Mouse (Mus musculus): ENCODE measurements around the gene Retsat. TPM values are rescaled to one million over a fixed set of nuclear protein-coding genes. Genes with fewer than 3 reads are reported as not detected.

The Retsat gene
- total and polyA plus RNA-seq, 3 experiments: 12.6 to 25.6 (median 13.6) TPM

DNA sequence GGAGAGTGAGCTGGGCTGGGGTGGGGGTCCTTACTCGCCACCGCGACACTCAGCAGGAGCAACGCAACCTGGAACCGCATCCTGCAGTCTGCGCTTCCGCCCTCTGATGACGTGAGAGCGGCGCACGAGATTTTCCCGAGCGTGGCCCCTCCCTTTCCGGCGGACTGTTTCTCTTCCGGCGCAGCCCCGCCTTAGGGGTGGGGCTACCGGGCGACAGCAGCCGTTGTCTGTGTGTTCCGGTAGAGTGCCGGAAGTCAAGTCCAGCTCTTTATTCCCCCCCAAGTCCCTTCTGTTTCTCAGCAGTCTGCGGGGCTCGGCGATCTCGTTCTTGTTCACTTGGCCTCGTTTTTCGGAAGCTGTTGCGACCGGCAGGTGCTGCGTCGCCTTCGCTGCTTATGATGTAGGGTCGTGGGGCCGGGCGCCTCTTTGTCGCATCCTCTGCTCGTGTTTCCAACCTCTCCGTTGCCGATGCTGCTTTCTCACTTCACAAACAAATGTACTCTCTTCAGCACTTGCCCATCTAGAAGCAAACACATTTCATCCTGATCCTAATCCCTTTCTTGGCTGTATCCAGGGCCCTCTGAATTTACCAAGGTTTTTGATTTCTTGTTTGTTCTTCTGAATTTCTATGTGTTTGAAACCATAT lies 18.5 kb downstream of the Retsat start, which contains the start of gene Tgoln1:
Tgoln1 (minus strand) TSS at position 358 of the 646 bp plus-strand sequence.
- peaks cover 37% of the 10 kb centered on the region for H3K36me3 ChIP-seq (replicated peaks)
- H3K9me3 ChIP-seq (replicated peaks): no peaks in the 10 kb centered on the region
- peak; percentile 94 for ATAC-seq (ENCODE audit: extremely low read depth, insufficient number of reproducible peaks, low FRiP score, poor library complexity, severe bottlenecking)
- peak; percentile 91 for DNase-seq (ENCODE audit: low spot score)
- H3K27me3 ChIP-seq (ENCODE audit: insufficient read depth, low read length): no peaks in the 10 kb centered on the region
- H3K4me3 ChIP-seq (ENCODE audit: low read depth, low read length): peak within 1 kb of the TSS; percentile 95
- H3K4me1 ChIP-seq (ENCODE audit: insufficient read depth, low read depth, low read length): peaks cover 37% of the 10 kb centered on the region
- no peak for TF ChIP-seq TAL1 (conservative IDR thresholded peaks at IDR 0.05; ENCODE audit: low read depth, low read length)
- TF ChIP-seq GATA2 (IDR thresholded peaks at IDR 0.05; ENCODE audit: borderline replicate concordance, low read depth, low read length): no peak
- no peak for TF ChIP-seq GATA1 (IDR thresholded peaks at IDR 0.05; ENCODE audit: borderline replicate concordance, low read length)
- TF ChIP-seq CTCF (IDR thresholded peaks at IDR 0.05; ENCODE audit: low read depth, low read length): no peak
- no peak for TF ChIP-seq POLR2AphosphoS5 (IDR thresholded peaks at IDR 0.05; ENCODE audit: insufficient replicate concordance, low read depth, low read length)

DNA sequence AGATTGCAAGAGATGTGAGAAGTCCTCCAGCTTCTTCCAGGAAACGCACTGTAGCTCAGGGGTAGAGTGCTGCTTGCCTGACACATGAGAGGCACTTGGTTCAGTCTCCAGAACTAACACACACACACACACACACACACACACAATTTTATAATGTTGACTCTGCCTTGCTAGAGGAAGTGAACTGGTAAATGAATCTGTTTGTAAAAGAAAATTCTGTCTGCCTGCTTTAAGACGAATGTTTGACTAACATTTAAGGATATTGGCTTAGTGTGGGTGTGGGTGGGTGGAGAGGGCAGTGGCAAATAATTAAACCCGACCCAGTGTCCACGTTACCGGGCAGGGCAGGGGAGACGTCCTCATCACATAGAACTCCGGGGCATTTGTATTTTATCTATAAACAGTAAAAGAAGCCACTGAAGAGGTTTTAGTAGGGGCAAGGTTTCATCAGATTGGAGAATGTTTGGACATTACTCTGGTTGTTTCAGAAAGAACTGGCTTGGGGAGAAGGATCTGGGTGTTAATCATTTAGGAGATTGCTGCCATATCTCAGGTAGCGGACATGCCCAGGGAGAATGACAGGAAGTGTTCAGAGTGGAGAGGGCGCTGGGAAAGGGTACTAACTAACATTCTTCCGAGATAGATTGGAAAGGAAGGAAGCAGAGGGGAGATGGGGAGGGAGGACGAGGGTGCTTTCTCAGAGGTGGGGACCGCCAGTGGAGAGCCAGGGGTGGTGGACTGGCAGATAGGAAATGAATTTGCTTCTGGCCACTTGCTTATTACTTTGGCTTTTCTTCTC lies 21.7 kb downstream of the Retsat start:
- DNase-seq (ENCODE audit: low spot score): no peak
- no peak for ATAC-seq (ENCODE audit: extremely low read depth, insufficient number of reproducible peaks, low FRiP score, poor library complexity, severe bottlenecking)
- H3K4me3 ChIP-seq (ENCODE audit: low read depth, low read length): no peak overlapping the region
- peaks cover 17% of the 10 kb centered on the region for H3K4me1 ChIP-seq (ENCODE audit: insufficient read depth, low read depth, low read length)
- no peaks in the 10 kb centered on the region for H3K9me3 ChIP-seq (replicated peaks)
- no peak for TF ChIP-seq GATA2 (IDR thresholded peaks at IDR 0.05; ENCODE audit: borderline replicate concordance, low read depth, low read length)
- TF ChIP-seq TAL1 (conservative IDR thresholded peaks at IDR 0.05; ENCODE audit: low read depth, low read length): no peak
- TF ChIP-seq CTCF (IDR thresholded peaks at IDR 0.05; ENCODE audit: low read depth, low read length): no peak
- TF ChIP-seq POLR2AphosphoS5 (IDR thresholded peaks at IDR 0.05; ENCODE audit: insufficient replicate concordance, low read depth, low read length): no peak
- no peak for TF ChIP-seq GATA1 (IDR thresholded peaks at IDR 0.05; ENCODE audit: borderline replicate concordance, low read length)
- H3K27me3 ChIP-seq (ENCODE audit: insufficient read depth, low read length): peaks cover 5% of the 10 kb centered on the region; the same call in 1 of the 2 replicates
- peaks cover 11% of the 10 kb centered on the region for H3K36me3 ChIP-seq (replicated peaks)

DNA sequence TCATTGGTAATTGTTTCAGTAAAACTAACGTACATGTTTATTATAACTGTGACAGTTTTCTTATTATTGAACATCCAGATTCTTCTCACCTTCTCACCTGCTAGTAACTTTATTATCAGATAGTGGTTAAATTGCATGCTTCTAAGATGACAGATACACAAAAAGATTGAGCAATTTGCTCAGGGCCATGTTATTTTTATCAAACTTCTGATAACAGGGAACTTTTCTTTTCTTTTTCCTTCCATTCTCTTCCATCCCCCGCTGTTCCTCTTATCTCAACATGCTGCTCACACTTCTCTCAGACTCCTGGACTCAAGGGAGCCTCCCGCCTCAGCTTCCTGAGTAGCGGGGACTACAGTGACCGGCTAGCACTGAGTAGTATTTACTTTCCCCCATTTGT lies 22.6 kb downstream of the Retsat start:
- TF ChIP-seq TAL1 (conservative IDR thresholded peaks at IDR 0.05; ENCODE audit: low read depth, low read length) (no peak), GATA1 (IDR thresholded peaks at IDR 0.05; ENCODE audit: borderline replicate concordance, low read length) (no peak), CTCF (IDR thresholded peaks at IDR 0.05; ENCODE audit: low read depth, low read length) (no peak), POLR2AphosphoS5 (IDR thresholded peaks at IDR 0.05; ENCODE audit: insufficient replicate concordance, low read depth, low read length) (no peak), GATA2 (IDR thresholded peaks at IDR 0.05; ENCODE audit: borderline replicate concordance, low read depth, low read length) (no peak)
- DNase-seq (ENCODE audit: low spot score): no peak
- peaks cover 7% of the 10 kb centered on the region for H3K4me1 ChIP-seq (ENCODE audit: insufficient read depth, low read depth, low read length)
- H3K27me3 ChIP-seq (ENCODE audit: insufficient read depth, low read length): peaks cover 5% of the 10 kb centered on the region
- H3K4me3 ChIP-seq (ENCODE audit: low read depth, low read length): no peak overlapping the region
- no peak for ATAC-seq (ENCODE audit: extremely low read depth, insufficient number of reproducible peaks, low FRiP score, poor library complexity, severe bottlenecking)
- peaks cover 5% of the 10 kb centered on the region for H3K36me3 ChIP-seq (replicated peaks)
- no peaks in the 10 kb centered on the region for H3K9me3 ChIP-seq (replicated peaks)

DNA sequence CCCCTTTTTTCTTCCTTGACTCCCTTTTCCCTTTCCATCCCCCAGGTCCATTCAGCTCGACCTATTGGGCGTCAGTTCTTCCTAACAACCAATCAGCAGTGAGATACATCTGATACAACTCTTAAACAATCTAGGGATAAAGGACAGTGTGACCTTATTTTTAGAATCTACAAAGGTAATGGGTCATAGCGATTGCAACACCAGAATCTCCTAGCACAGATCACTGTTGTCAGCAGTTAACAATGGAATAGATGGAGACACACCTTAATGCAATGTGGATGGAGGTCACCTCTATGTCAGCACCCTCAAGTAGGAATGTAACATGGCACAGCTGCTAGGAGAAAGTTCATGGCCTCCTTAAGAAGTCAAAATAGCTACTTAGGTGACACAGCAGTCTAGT lies 24.6 kb downstream of the Retsat start:
- TF ChIP-seq POLR2AphosphoS5 (IDR thresholded peaks at IDR 0.05; ENCODE audit: insufficient replicate concordance, low read depth, low read length) (no peak), CTCF (IDR thresholded peaks at IDR 0.05; ENCODE audit: low read depth, low read length) (no peak)
- Histone ChIP-seq H3K27me3 (ENCODE audit: insufficient read depth, low read length) (peaks cover 18% of the 10 kb centered on the region), H3K4me1 (ENCODE audit: insufficient read depth, low read depth, low read length) (peaks cover 6% of the 10 kb centered on the region), H3K9me3 (replicated peaks) (no peaks in the 10 kb centered on the region), H3K36me3 (replicated peaks) (peaks cover 5% of the 10 kb centered on the region), H3K4me3 (ENCODE audit: low read depth, low read length) (no peak overlapping the region)
- DNase-seq (ENCODE audit: low spot score) (no peak), ATAC-seq (ENCODE audit: extremely low read depth, insufficient number of reproducible peaks, low FRiP score, poor library complexity, severe bottlenecking) (no peak)

DNA sequence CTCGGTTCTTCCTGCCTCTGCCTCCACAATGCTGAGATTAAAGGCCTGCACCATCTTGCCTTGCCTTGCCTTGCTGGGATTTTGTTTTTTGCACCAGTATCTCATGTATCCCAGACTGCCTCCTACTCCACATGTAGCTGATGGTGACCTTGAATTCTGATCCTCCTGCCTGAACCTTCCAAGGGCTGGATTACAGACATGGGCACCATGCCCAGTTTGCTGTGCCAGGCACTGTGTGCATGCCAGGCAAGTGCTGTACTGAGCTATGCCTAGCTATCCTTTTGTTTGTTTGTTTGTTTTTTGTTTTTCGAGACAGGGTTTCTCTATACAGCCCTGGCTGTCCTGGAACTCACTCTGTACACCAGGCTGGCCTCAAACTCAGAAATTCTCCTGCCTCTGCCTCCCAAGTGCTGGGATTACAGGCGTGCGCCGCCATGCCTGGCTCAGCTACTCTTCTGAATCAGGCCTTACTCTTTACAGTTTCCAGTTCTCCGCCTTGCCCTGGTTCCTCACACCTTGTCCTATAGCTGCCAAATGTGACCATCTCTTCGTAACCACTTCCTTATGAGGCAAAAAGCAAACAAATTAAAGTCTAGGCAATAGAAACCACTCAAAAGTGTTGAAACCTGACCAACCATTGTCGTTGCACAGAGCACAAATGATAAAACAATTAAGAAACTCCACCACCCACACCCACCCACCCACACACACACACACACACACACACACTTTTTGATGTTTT lies 25.6 kb downstream of the Retsat start:
- ATAC-seq (ENCODE audit: extremely low read depth, insufficient number of reproducible peaks, low FRiP score, poor library complexity, severe bottlenecking) (no peak), DNase-seq (ENCODE audit: low spot score) (no peak)
- Histone ChIP-seq H3K9me3 (replicated peaks) (no peaks in the 10 kb centered on the region), H3K27me3 (ENCODE audit: insufficient read depth, low read length) (peaks cover 21% of the 10 kb centered on the region), H3K4me1 (ENCODE audit: insufficient read depth, low read depth, low read length) (peaks cover 6% of the 10 kb centered on the region), H3K36me3 (replicated peaks) (peaks cover under 1% of the 10 kb centered on the region), H3K4me3 (ENCODE audit: low read depth, low read length) (no peak overlapping the region)
- TF ChIP-seq POLR2AphosphoS5 (IDR thresholded peaks at IDR 0.05; ENCODE audit: insufficient replicate concordance, low read depth, low read length): no peak
- no peak for TF ChIP-seq GATA1 (IDR thresholded peaks at IDR 0.05; ENCODE audit: borderline replicate concordance, low read length)
- TF ChIP-seq TAL1 (conservative IDR thresholded peaks at IDR 0.05; ENCODE audit: low read depth, low read length): no peak
- TF ChIP-seq CTCF (IDR thresholded peaks at IDR 0.05; ENCODE audit: low read depth, low read length): no peak
- no peak for TF ChIP-seq GATA2 (IDR thresholded peaks at IDR 0.05; ENCODE audit: borderline replicate concordance, low read depth, low read length)

DNA sequence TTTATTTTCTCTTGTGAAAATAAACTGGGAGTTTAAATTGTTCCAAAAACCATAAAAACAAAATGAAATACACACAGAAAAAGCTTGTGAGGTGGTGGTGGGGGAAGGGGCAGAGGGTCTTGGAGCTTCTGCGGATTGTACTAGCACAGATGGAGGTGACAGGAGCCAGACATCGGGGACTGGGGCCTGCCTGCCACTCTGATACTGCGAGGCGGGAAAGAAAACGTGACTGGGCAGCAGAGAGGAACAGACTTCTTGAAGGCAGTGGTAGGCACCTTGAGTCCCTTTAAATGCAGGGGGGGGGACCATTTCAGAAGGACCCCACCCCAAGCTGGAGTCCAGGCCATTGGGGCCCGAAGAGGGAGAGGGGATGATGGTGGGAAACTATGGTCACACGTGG lies 28.1 kb downstream of the Retsat start:
- DNase-seq (ENCODE audit: low spot score) (no peak), ATAC-seq (ENCODE audit: extremely low read depth, insufficient number of reproducible peaks, low FRiP score, poor library complexity, severe bottlenecking) (no peak)
- H3K36me3 ChIP-seq (replicated peaks): no peaks in the 10 kb centered on the region
- H3K4me1 ChIP-seq (ENCODE audit: insufficient read depth, low read depth, low read length): peaks cover under 1% of the 10 kb centered on the region
- no peaks in the 10 kb centered on the region for H3K9me3 ChIP-seq (replicated peaks)
- H3K4me3 ChIP-seq (ENCODE audit: low read depth, low read length): no peak overlapping the region
- TF ChIP-seq GATA2 (IDR thresholded peaks at IDR 0.05; ENCODE audit: borderline replicate concordance, low read depth, low read length) (no peak), POLR2AphosphoS5 (IDR thresholded peaks at IDR 0.05; ENCODE audit: insufficient replicate concordance, low read depth, low read length) (no peak), TAL1 (conservative IDR thresholded peaks at IDR 0.05; ENCODE audit: low read depth, low read length) (no peak), GATA1 (IDR thresholded peaks at IDR 0.05; ENCODE audit: borderline replicate concordance, low read length) (no peak)
- H3K27me3 ChIP-seq (ENCODE audit: insufficient read depth, low read length): peaks cover 29% of the 10 kb centered on the region

All from G1E (cell line).